Mouse (Mus musculus) bone marrow macrophage, adult 2 months (primary cell): ENCODE data around the gene Cdca7l. TPM values are rescaled to one million over a fixed set of nuclear protein-coding genes. Genes with fewer than 3 reads are reported as not detected.
"Not testable (repeated sequence)": the region's sequence is repeated elsewhere in the genome, so short reads cannot be mapped to it uniquely, and the experiment has no call there.

ENCODE experiments used
- H3K27ac ChIP-seq: 2 replicates; pipeline ENCODE4 v1.5.1; 2012; ENCODE audit warnings: low read depth, low read length; ENCODE audit not compliant: insufficient read depth
- H3K4me1 ChIP-seq: 2 replicates; pipeline ENCODE4 v1.6.1; 2012; ENCODE audit warnings: low read length; ENCODE audit not compliant: control insufficient read depth, insufficient read depth
- H3K4me3 ChIP-seq: 2 replicates; pipeline ENCODE4 v1.5.1; 2012; ENCODE audit warnings: mild to moderate bottlenecking, low read length, moderate library complexity; ENCODE audit not compliant: insufficient read depth
- CTCF ChIP-seq: IDR thresholded peaks from 2 replicates; pipeline ENCODE4 v1.5.1; 2012; ENCODE audit warnings: low read depth, mild to moderate bottlenecking, low read length, moderate library complexity
- POLR2A ChIP-seq: IDR thresholded peaks from 2 replicates; pipeline ENCODE4 v1.6.1; 2012; ENCODE audit warnings: mild to moderate bottlenecking, low read depth, low read length, borderline replicate concordance
- polyA plus RNA-seq: library from polyadenylated mRNA; stranded (reverse); fragments of >200 nt; gene quantifications from 2 replicates; pipeline ENCODE4 v1.2.4, GENCODE M21; 2012; ENCODE audit not compliant: missing spikeins, insufficient read depth, insufficient read length

Gene Cdca7l
- polyA plus RNA-seq, 1 experiment: 5.8 TPM

GRCm38 (mm10) chr12:117857023-117857422 is 52.9 kb downstream of the Cdca7l start:
- no peak overlapping the region for H3K4me3 ChIP-seq
- H3K4me1 ChIP-seq: peaks cover 12% of the 10 kb centered on the region
- no peak for TF ChIP-seq POLR2A
- no peak for TF ChIP-seq CTCF
- no peak overlapping the region for H3K27ac ChIP-seq

- Histone ChIP-seq H3K27ac (no peak overlapping the region), H3K4me1 (peaks cover 12% of the 10 kb centered on the region), H3K4me3 (no peak overlapping the region)
- TF ChIP-seq POLR2A (no peak), CTCF (no peak)
These were observed 53.8 kb downstream of the Cdca7l start for GRCm38 (mm10) chr12:117857884-117858283.

GRCm38 (mm10) chr12:117860840-117861239 is 56.8 kb downstream of the Cdca7l start:
- Histone ChIP-seq H3K4me1 (peaks cover 9% of the 10 kb centered on the region), H3K27ac (peak overlapping the region; percentile 50), H3K4me3 (no peak overlapping the region)
- TF ChIP-seq CTCF (no peak), POLR2A (no peak)

- no peak overlapping the region for H3K4me3 ChIP-seq
- TF ChIP-seq CTCF: no peak
- no peak for TF ChIP-seq POLR2A
- peak overlapping the region; percentile 38 for H3K27ac ChIP-seq
- H3K4me1 ChIP-seq: peaks cover 13% of the 10 kb centered on the region
These were observed 57.2 kb downstream of the Cdca7l start for GRCm38 (mm10) chr12:117861249-117861648.

- no peak overlapping the region for H3K4me3 ChIP-seq
- TF ChIP-seq CTCF: no peak
- TF ChIP-seq POLR2A: no peak
- H3K27ac ChIP-seq: no peak overlapping the region
- H3K4me1 ChIP-seq: peaks cover 27% of the 10 kb centered on the region
These were observed 58.6 kb downstream of the Cdca7l start for GRCm38 (mm10) chr12:117862655-117863054.

GRCm38 (mm10) chr12:117867708-117868564 is 63.8 kb downstream of the Cdca7l start:
- H3K4me3 ChIP-seq: no peak overlapping the region
- H3K4me1 ChIP-seq: peaks cover 31% of the 10 kb centered on the region
- no peak for TF ChIP-seq CTCF
- TF ChIP-seq POLR2A: no peak
- peak overlapping the region; percentile 79 for H3K27ac ChIP-seq

- Histone ChIP-seq H3K4me3 (no peak overlapping the region), H3K4me1 (peaks cover 17% of the 10 kb centered on the region), H3K27ac (no peak overlapping the region)
- TF ChIP-seq CTCF: no peak
- no peak for TF ChIP-seq POLR2A
These were observed 68.2 kb downstream of the Cdca7l start for GRCm38 (mm10) chr12:117872265-117872664.

- Histone ChIP-seq H3K27ac (no peak overlapping the region), H3K4me1 (no peaks in the 10 kb centered on the region), H3K4me3 (no peak overlapping the region)
- TF ChIP-seq POLR2A (no peak), CTCF (no peak)
These were observed 74.3 kb downstream of the Cdca7l start for GRCm38 (mm10) chr12:117878341-117878740.

GRCm38 (mm10) chr12:117884627-117885026 is 80.5 kb downstream of the Cdca7l start:
- no peak overlapping the region for H3K4me3 ChIP-seq
- H3K4me1 ChIP-seq: no peaks in the 10 kb centered on the region
- no peak overlapping the region for H3K27ac ChIP-seq
- TF ChIP-seq POLR2A (no peak), CTCF (no peak)

GRCm38 (mm10) chr12:117887422-117887821 is 83.3 kb downstream of the Cdca7l start:
- H3K4me3 ChIP-seq: no peak overlapping the region
- no peak overlapping the region for H3K27ac ChIP-seq
- TF ChIP-seq CTCF: no peak
- TF ChIP-seq POLR2A: no peak
- H3K4me1 ChIP-seq: no peaks in the 10 kb centered on the region

GRCm38 (mm10) chr12:117900798-117901197 is 96.7 kb downstream of the Cdca7l start:
- H3K27ac ChIP-seq, H3K4me1 ChIP-seq, H3K4me3 ChIP-seq: not testable (repeated sequence)

GRCm38 (mm10) chr12:117901352-117901751 is 97.3 kb downstream of the Cdca7l start:
- not testable (repeated sequence) for H3K4me3 ChIP-seq, H3K4me1 ChIP-seq, H3K27ac ChIP-seq
